Mouse (Mus musculus) bone marrow macrophage, adult 2 months (primary cell): ENCODE measurements around the gene 1600012H06Rik.

Source experiments
- CTCF ChIP-seq: IDR thresholded peaks from 2 replicates; pipeline ENCODE4 v1.5.1; 2012; ENCODE audit warnings: low read depth, mild to moderate bottlenecking, low read length, moderate library complexity
- POLR2A ChIP-seq: IDR thresholded peaks from 2 replicates; pipeline ENCODE4 v1.6.1; 2012; ENCODE audit warnings: mild to moderate bottlenecking, low read depth, low read length, borderline replicate concordance

GRCm38 (mm10) chr17:14914401-14914800 lies 28.6 kb upstream of the 1600012H06Rik start:
- TF ChIP-seq POLR2A (no peak), CTCF (no peak)
